Mouse (Mus musculus) neural tube, embryonic 11.5 days (tissue): Measurements from ENCODE around the gene Tmem203. TPM values are rescaled to one million over a fixed set of nuclear protein-coding genes. Genes with fewer than 3 reads are reported as not detected.

Experiments used
- ATAC-seq: fragments of 200-750 bp; cut with Nextera tagmentation; 2 replicates; pipeline ENCODE4 v1.8.0; 2017; ENCODE audit warnings: moderate number of reproducible peaks, mild to moderate bottlenecking, moderate TSS enrichment, moderate library complexity; ENCODE audit not compliant: insufficient read depth, low FRiP score, low TSS enrichment
- DNase-seq: peaks from one replicate; pipeline ENCODE4 v3.0.0-alpha.2; 2015; ENCODE audit warnings: low spot score
- H3K27ac ChIP-seq: fragments of 300-500 bp; sonication (generic); 2 replicates; pipeline ENCODE4 v1.5.1; 2014; ENCODE audit warnings: low read depth, mild to moderate bottlenecking, low read length
- H3K27me3 ChIP-seq: fragments of 300-500 bp; sonication (generic); 2 replicates; pipeline ENCODE4 v1.6.1; 2014; ENCODE audit warnings: mild to moderate bottlenecking, low read length, mixed read lengths; ENCODE audit not compliant: control insufficient read depth, insufficient read depth
- H3K36me3 ChIP-seq: fragments of 300-500 bp; sonication (generic); 2 replicates; pipeline ENCODE4 v1.6.1; 2014; ENCODE audit warnings: mild to moderate bottlenecking, low read length, moderate library complexity, mixed read lengths; ENCODE audit not compliant: control insufficient read depth, insufficient read depth
- H3K4me1 ChIP-seq: fragments of 300-500 bp; sonication (generic); 2 replicates; pipeline ENCODE4 v1.6.1; 2014; ENCODE audit warnings: low read length, mixed read lengths; ENCODE audit not compliant: control insufficient read depth, insufficient read depth
- H3K4me2 ChIP-seq: fragments of 300-500 bp; sonication (generic); 2 replicates; pipeline ENCODE4 v1.6.1; 2014; ENCODE audit warnings: low read depth, mild to moderate bottlenecking, moderate library complexity
- H3K4me3 ChIP-seq: fragments of 300-500 bp; sonication (generic); 2 replicates; pipeline ENCODE4 v1.5.1; 2014; ENCODE audit warnings: low read depth, low read length
- H3K9ac ChIP-seq: fragments of 300-500 bp; sonication (generic); 2 replicates; pipeline ENCODE4 v1.6.1; 2014; ENCODE audit warnings: mild to moderate bottlenecking, low read length
- H3K9me3 ChIP-seq: fragments of 300-500 bp; sonication (generic); 2 replicates; pipeline ENCODE4 v1.6.1; 2016; ENCODE audit warnings: low read length; ENCODE audit not compliant: control insufficient read depth
- WGBS: fragments of 180-500 bp; shearing (Covaris S2); extraction: QIAGEN DNeasy Blood & Tissue Kit; methylation state at CpG from one replicate; pipeline ENCODE4 v1.1.7; 2014; 5-methylcytosine and 5-hydroxymethylcytosine counted together
- polyA plus RNA-seq: library from polyadenylated mRNA; unstranded; fragments of >200 nt; fragmentation: Nextera tagmentation; extraction: Ambion mirVana; gene quantifications from 2 replicates; pipeline ENCODE4 v1.2.1, GENCODE M21; 2014

Gene Tmem203
- 11.4 and 13.0 TPM in 2 replicates for polyA plus RNA-seq

DNA sequence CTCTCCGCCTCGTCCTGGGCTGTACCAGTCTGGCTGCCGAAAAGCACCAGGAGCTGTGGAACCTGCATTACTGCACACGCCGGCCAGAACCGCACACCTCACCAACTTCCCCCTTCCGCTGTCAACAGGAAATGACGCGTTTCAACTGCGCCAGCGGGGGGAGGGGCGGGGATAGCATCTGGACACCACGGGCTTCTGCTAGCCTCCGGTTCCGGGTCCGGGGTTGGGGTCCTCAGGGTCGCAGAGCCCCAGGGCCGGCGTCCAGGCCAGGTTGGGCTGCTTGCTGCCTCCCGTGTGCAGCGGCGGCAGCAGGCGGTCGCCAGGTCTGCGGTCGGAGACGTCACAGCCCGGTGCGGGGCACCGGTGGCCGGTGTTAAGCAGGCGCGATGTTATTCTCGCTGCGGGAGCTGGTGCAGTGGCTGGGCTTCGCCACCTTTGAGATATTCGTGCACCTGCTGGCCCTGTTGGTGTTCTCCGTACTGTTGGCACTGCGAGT is at the start of gene Tmem203:
TSS of gene Tmem203 (plus strand) at position 156 of the 496 bp plus-strand sequence.
- no peaks in the 10 kb centered on the region for H3K27me3 ChIP-seq
- no peaks in the 10 kb centered on the region for H3K9me3 ChIP-seq
- ATAC-seq = peak; percentile 88
- H3K36me3 ChIP-seq = peaks cover 2% of the 10 kb centered on the region
- peaks cover 10% of the 10 kb centered on the region; the same call in 1 of the 2 replicates for H3K4me1 ChIP-seq
- peak within 1 kb of the TSS; percentile 95 for H3K4me3 ChIP-seq
- under 1% methylated on average over 39 of the region's 39 CpGs for WGBS
- H3K27ac ChIP-seq = peak within 1 kb of the TSS; percentile 62; the same call in 1 of the 2 replicates
- H3K9ac ChIP-seq = peak within 1 kb of the TSS; percentile 90
- peak within 1 kb of the TSS; percentile 95 for H3K4me2 ChIP-seq
- DNase-seq = peak; percentile 95

DNA sequence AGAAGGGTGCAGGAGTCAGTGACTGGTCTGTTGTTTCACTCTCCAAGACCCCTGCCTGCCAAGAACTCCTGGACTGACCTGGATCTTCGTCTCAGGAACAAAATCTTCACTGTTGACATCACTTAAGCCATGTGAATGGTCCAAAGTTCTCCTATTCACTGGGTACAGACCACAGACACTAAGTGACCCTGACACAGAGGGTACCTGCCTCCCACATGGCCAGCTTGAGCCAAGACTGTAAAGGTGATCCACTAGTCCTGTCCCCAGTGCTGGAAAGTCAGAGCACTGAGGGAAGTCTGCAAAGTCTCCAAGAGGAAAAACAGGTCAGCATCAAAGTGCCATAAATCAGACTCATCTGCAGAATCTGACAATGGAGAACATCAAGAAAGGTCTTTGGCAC is 47.6 kb upstream of the Tmem203 start:
- Histone ChIP-seq H3K4me3 (no peak overlapping the region), H3K9ac (no peak overlapping the region), H3K36me3 (peaks cover 17% of the 10 kb centered on the region), H3K9me3 (no peaks in the 10 kb centered on the region), H3K27ac (no peak overlapping the region), H3K4me2 (no peak overlapping the region), H3K4me1 (peaks cover 10% of the 10 kb centered on the region), H3K27me3 (no peaks in the 10 kb centered on the region)
- ATAC-seq (no peak), DNase-seq (no peak)
- 74% methylated on average over 1 of the region's 1 CpGs for WGBS

DNA sequence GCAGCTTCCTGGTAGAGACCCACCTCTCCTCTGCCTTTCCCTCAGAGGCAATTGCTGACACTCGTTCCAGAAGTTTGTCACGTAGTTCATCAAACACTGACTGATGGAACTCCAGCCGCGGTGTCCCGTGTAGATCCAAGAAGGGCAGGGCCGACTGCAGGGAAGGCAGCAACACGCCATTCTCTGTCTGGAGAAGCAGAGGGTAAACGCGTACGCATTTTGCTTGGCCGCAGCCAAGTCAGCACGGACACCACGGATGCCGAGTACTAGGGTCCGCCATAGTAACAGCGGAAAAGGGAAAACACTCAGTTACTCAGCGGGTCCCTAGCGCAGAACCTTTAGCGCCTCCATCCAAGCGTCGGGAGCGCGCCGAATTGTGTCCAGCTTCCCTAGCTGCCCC is 44.6 kb upstream of the Tmem203 start:
- H3K9me3 ChIP-seq = no peaks in the 10 kb centered on the region
- ATAC-seq (no peak), DNase-seq (no peak)
- WGBS = under 1% methylated on average over 24 of the region's 24 CpGs
- H3K4me2 ChIP-seq = peak overlapping the region; percentile 91
- H3K9ac ChIP-seq = peak overlapping the region; percentile 92
- H3K27ac ChIP-seq = peak overlapping the region; percentile 78
- H3K36me3 ChIP-seq = peaks cover 5% of the 10 kb centered on the region
- no peaks in the 10 kb centered on the region for H3K27me3 ChIP-seq
- peaks cover 10% of the 10 kb centered on the region for H3K4me1 ChIP-seq
- H3K4me3 ChIP-seq = peak overlapping the region; percentile 87

DNA sequence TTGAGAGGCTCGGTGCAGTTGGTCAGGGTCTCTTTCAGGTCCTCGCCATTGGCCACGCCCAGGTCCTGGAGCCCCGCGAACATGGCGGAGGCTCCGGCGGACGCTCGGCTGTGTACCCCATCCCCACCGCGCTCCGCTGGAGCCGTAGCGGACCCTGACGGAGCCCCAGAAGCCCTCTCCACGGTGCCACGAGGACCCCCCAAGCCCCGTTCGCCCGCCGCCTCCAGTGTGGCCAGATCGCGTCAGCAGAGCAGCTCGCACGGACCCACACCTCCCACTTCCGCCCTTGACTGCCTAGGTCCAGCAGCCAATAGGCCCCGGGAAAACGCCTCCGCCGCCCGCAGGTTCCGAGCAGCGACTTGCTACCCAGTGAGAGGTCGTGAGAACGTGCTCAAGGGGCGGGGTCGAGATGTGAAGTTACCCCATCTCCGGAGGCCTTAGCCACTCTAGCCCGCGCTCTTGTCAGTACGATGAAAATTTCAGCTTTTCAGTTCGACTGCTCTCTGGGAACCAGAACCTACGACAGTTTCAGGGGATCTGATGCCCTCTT is 44.0 kb upstream of the Tmem203 start, which contains the start of gene Nelfb:
TSS of gene Nelfb (minus strand) at position 369 of the 550 bp plus-strand sequence.
- whole genome bisulfite sequencing = under 1% methylated on average over 44 of the region's 44 CpGs
- no peaks in the 10 kb centered on the region for H3K27me3 ChIP-seq
- H3K27ac ChIP-seq = peak within 1 kb of the TSS; percentile 78
- H3K4me3 ChIP-seq = peak within 1 kb of the TSS; percentile 87
- H3K9ac ChIP-seq = peak within 1 kb of the TSS; percentile 92
- H3K4me1 ChIP-seq = peaks cover 10% of the 10 kb centered on the region
- ATAC-seq (peak; percentile 93), DNase-seq (peak; percentile 91)
- no peaks in the 10 kb centered on the region for H3K36me3 ChIP-seq
- H3K9me3 ChIP-seq = no peaks in the 10 kb centered on the region
- H3K4me2 ChIP-seq = peak within 1 kb of the TSS; percentile 91

DNA sequence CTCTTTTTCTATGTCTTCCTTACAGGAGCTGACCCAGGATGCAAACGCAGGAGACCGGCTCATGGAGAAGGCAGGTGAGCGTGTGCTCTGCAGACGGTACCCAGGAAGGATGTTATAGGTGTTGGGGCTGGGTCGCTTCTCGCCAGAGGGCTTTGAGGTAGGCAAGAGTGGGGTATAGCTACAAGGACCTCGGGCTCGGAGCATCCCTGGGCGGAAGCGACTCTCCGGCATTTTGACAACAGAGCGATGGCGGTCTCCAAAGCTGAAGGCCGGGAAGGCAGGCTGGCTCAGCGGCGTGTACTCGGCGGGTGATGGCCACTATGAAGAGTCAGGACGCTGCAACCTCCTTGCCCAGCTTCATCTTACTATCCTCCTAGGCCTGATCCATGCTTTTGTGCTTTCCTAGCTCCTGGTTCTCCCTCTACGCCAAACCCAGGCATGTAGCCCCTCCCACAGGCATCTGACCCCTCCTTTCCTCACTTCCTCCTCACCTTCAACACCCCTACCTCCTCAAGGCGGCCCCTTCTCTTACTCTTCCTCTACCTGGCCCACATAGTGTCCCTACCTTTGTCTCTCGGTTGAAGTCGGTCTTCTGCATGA is 41.9 kb upstream of the Tmem203 start:
- Histone ChIP-seq H3K27me3 (no peaks in the 10 kb centered on the region), H3K4me2 (no peak overlapping the region), H3K9ac (no peak overlapping the region), H3K4me3 (no peak overlapping the region), H3K36me3 (no peaks in the 10 kb centered on the region), H3K9me3 (no peaks in the 10 kb centered on the region), H3K27ac (no peak overlapping the region), H3K4me1 (peaks cover 10% of the 10 kb centered on the region)
- DNase-seq = no peak
- ATAC-seq = no peak
- WGBS = 64% methylated on average over 23 of the region's 23 CpGs

DNA sequence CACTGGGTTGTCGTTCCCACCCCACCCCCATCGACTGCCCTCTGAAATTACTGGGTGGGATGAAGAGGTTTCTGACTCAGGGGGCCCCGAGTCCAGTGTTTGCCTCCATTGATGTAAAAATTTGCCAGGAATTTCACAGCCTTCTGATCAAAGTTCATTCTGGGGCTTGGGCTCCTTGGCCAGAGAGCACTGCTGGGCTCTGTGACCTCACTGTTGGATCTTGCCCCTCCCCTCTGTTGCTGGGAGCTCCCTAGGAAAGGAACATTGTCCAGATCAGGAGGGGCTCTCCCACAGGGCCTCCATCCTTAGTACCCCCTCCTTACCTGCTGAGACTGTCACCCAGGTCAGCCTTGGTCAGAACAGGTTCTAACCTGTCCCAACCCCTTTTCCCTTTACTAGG is 40.8 kb upstream of the Tmem203 start, which contains the start of gene Stpg3:
TSS of gene Stpg3 (minus strand) at position 194 of the 400 bp plus-strand sequence.
- H3K4me3 ChIP-seq = no peak within 1 kb of the TSS
- no peak within 1 kb of the TSS for H3K4me2 ChIP-seq
- no peaks in the 10 kb centered on the region for H3K9me3 ChIP-seq
- no peak for DNase-seq
- H3K9ac ChIP-seq = no peak within 1 kb of the TSS
- H3K4me1 ChIP-seq = peaks cover 10% of the 10 kb centered on the region
- WGBS = 85% methylated on average over 3 of the region's 3 CpGs
- no peaks in the 10 kb centered on the region for H3K27me3 ChIP-seq
- H3K36me3 ChIP-seq = no peaks in the 10 kb centered on the region
- no peak for ATAC-seq
- H3K27ac ChIP-seq = no peak within 1 kb of the TSS

DNA sequence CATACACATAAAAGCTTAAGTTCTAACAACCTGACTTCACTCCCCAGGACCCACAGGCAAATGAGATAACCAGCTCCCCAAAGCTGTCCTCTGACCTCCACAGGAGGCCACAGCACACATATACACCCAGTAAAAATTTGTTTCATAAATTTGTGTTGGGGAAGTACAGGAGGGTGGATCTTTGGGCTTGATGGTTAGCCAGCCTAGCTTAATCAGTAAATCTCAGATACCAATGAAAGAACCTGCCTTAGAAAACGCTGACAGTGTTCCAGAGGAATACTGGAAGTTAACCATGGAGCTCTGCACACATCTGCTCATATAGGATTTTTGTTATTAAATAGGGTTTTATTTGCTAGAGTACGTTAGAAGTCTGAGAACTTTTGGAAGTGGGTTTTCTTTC is 37.6 kb upstream of the Tmem203 start:
- H3K9ac ChIP-seq = no peak overlapping the region
- ATAC-seq = no peak
- no peak overlapping the region for H3K4me2 ChIP-seq
- H3K27ac ChIP-seq = no peak overlapping the region
- no peaks in the 10 kb centered on the region for H3K9me3 ChIP-seq
- H3K4me3 ChIP-seq = no peak overlapping the region
- DNase-seq = no peak
- WGBS = 60% methylated on average over 2 of the region's 2 CpGs
- H3K27me3 ChIP-seq = no peaks in the 10 kb centered on the region
- H3K36me3 ChIP-seq = no peaks in the 10 kb centered on the region
- no peaks in the 10 kb centered on the region for H3K4me1 ChIP-seq

DNA sequence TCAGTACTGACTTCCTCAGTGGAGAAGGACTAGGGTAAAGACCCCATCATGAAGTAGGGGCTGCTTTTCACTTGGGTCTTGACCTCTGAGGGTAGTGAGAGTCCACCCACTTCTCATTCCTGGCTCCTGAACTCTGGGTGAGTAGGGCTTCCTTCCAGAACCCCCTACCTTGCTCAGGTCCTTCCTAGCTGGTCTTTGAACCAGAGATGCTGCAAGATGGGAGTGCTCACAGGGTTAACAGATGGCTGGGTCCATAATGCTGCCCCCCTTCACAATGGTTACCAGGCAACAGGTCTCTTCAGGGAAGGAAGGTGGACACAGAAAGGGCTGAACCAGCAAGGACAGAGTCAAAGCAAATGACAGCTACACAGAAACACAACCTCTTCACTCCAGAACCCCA is 36.8 kb upstream of the Tmem203 start, which contains the start of gene Fam166a:
TSS of gene Fam166a (plus strand) at position 301 of the 400 bp plus-strand sequence.
- H3K4me1 ChIP-seq = peaks cover 3% of the 10 kb centered on the region; the same call in 1 of the 2 replicates
- H3K9me3 ChIP-seq = no peaks in the 10 kb centered on the region
- H3K36me3 ChIP-seq = no peaks in the 10 kb centered on the region
- no peak for DNase-seq
- H3K4me3 ChIP-seq = no peak within 1 kb of the TSS
- no peaks in the 10 kb centered on the region for H3K27me3 ChIP-seq
- H3K27ac ChIP-seq = no peak within 1 kb of the TSS
- ATAC-seq = no peak
- no peak within 1 kb of the TSS for H3K9ac ChIP-seq
- no peak within 1 kb of the TSS for H3K4me2 ChIP-seq

DNA sequence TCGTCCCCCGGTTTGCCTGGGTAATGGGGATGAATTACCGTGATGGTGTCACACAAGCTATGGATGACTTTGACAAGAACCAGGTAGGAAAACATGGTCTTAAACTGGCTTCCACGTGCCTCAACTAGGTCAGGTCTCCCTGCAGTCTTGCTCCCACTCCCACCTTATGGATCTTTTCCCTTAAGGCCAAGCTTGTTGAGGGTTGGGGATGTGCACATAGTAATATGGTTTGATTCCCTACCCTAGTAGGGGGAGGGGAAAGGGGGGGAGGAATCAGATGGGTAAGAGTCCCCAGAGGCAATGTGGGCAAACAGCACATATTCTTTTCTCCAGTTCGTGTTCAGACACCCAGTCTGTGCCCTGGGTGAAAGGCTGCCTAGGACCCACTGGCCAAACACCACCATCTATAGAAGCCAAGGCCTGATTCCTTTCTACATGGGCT is 33.9 kb upstream of the Tmem203 start:
- Histone ChIP-seq H3K36me3 (no peaks in the 10 kb centered on the region), H3K4me3 (no peak overlapping the region), H3K4me1 (peaks cover 11% of the 10 kb centered on the region), H3K9me3 (no peaks in the 10 kb centered on the region), H3K4me2 (no peak overlapping the region), H3K27me3 (no peaks in the 10 kb centered on the region), H3K9ac (no peak overlapping the region), H3K27ac (no peak overlapping the region)
- no peak for DNase-seq
- no peak for ATAC-seq
- 73% methylated on average over 5 of the region's 5 CpGs for WGBS
